Mouse (Mus musculus): ENCODE results near the gene Astn2.

DNA sequence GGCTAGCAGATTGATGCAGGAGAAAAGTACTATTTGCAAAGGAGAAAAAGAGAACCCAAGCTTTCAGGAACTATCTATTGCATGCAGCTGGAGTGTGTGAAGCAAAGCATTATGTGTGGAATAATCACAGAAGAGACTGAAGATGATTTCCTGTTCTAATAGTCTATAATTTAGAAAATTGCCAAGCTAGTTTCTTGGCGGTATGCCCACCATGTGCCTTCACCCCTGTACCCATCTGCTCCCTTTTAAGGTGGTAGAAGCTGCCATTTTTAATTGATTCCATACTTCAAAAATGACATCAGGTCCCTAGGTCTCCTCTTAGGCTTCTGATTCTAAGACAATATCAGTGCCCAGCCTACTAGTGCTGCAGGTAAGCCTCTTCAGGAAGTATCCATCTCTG lies 432.0 kb downstream of the Astn2 start:
- TF ChIP-seq POLR2A (IDR thresholded peaks at IDR 0.05; ENCODE audit: extremely low read depth, insufficient read depth, low read length) (no peak), CTCF (IDR thresholded peaks at IDR 0.05; ENCODE audit: low read depth, low read length) (no peak)

Data from liver, adult 2 months (tissue).